Mouse (Mus musculus): ENCODE results near the gene Relb.
A peak's percentile ranks its signal among the peaks of the same experiment; 100 is the strongest.

The Relb gene

GRCm38 (mm10) chr7:19578436-19578835 lies 50.8 kb downstream of the Relb start:
- no peak for DNase-seq

- DNase-seq: peak; percentile 71
Measured at GRCm38 (mm10) chr7:19577877-19578414, 51.3 kb downstream of the Relb start.

GRCm38 (mm10) chr7:19577141-19577852 lies 51.9 kb downstream of the Relb start, which contains the start of the genes Zfp296 and Gemin7:
Zfp296 (plus strand) TSS chr7:19577287.
Gemin7 (minus strand) TSS chr7:19577595.
- peak; percentile 76 for DNase-seq

GRCm38 (mm10) chr7:19575559-19575958 lies 53.7 kb downstream of the Relb start:
- no peak for DNase-seq

- no peak for DNase-seq
Measured at GRCm38 (mm10) chr7:19573776-19574140, 55.5 kb downstream of the Relb start.

- DNase-seq: peak; percentile 79
Measured at GRCm38 (mm10) chr7:19572926-19573775, 56.1 kb downstream of the Relb start.

- no peak for DNase-seq
Measured at GRCm38 (mm10) chr7:19569647-19570046, 59.6 kb downstream of the Relb start.

- DNase-seq: no peak
Measured at GRCm38 (mm10) chr7:19567426-19567825, 61.8 kb downstream of the Relb start.

- no peak for DNase-seq
Measured at GRCm38 (mm10) chr7:19565803-19566202, 63.4 kb downstream of the Relb start.

- DNase-seq: no peak
Measured at GRCm38 (mm10) chr7:19564455-19564854, 64.8 kb downstream of the Relb start.

GRCm38 (mm10) chr7:19563884-19564283 lies 65.4 kb downstream of the Relb start:
- DNase-seq: no peak

- peak; percentile 50 for DNase-seq
Measured at GRCm38 (mm10) chr7:19562643-19563410, 66.4 kb downstream of the Relb start, which contains the start of gene Ppp1r37. Ppp1r37 (minus strand) TSS chr7:19563076.

- DNase-seq: peak; percentile 91
Measured at GRCm38 (mm10) chr7:19561765-19562642, 67.2 kb downstream of the Relb start.

- DNase-seq: no peak
Measured at GRCm38 (mm10) chr7:19561431-19561764, 67.8 kb downstream of the Relb start.

- DNase-seq: no peak
Measured at GRCm38 (mm10) chr7:19560491-19561260, 68.6 kb downstream of the Relb start.

- no peak for DNase-seq
Measured at GRCm38 (mm10) chr7:19558965-19559364, 70.3 kb downstream of the Relb start.

- DNase-seq: no peak
Measured at GRCm38 (mm10) chr7:19557982-19558900, 71.0 kb downstream of the Relb start.

GRCm38 (mm10) chr7:19557086-19557485 lies 72.2 kb downstream of the Relb start:
- DNase-seq: peak; percentile 42

All from lung, postnatal 36 days (tissue).